Mouse (Mus musculus): ENCODE measurements at regions not wholly inside any gene's neighbourhood (a gene's known extent, or its start where the extent isn't known, plus 50 kb on each side); places are given as distances from the start of the nearest gene placed in this dataset.

GRCm38 (mm10) chr3:148472943-148473444 lies 517.4 kb downstream of the Adgrl2 start:
- Histone ChIP-seq H3K27ac (replicated peaks; ENCODE audit: low read depth, low read length) (no peak overlapping the region), H3K4me3 (ENCODE audit: insufficient read depth, low read depth, low read length) (no peak overlapping the region), H3K4me1 (ENCODE audit: control insufficient read depth, insufficient read depth, insufficient read length, low read length) (no peaks in the 10 kb centered on the region)

- no peak overlapping the region for H3K4me3 ChIP-seq (ENCODE audit: insufficient read depth, low read depth, low read length)
- H3K4me1 ChIP-seq (ENCODE audit: control insufficient read depth, insufficient read depth, insufficient read length, low read length), result no peaks in the 10 kb centered on the region
- no peak overlapping the region for H3K27ac ChIP-seq (replicated peaks; ENCODE audit: low read depth, low read length)
These were observed 524.9 kb downstream of the Adgrl2 start for GRCm38 (mm10) chr3:148465456-148465855.

GRCm38 (mm10) chr3:148462791-148463190 lies 527.6 kb downstream of the Adgrl2 start:
- Histone ChIP-seq H3K4me3 (ENCODE audit: insufficient read depth, low read depth, low read length) (no peak overlapping the region), H3K27ac (replicated peaks; ENCODE audit: low read depth, low read length) (no peak overlapping the region), H3K4me1 (ENCODE audit: control insufficient read depth, insufficient read depth, insufficient read length, low read length) (no peaks in the 10 kb centered on the region)

- H3K4me1 ChIP-seq (ENCODE audit: control insufficient read depth, insufficient read depth, insufficient read length, low read length), result no peaks in the 10 kb centered on the region
- H3K27ac ChIP-seq (replicated peaks; ENCODE audit: low read depth, low read length), result no peak overlapping the region
These were observed 541.5 kb downstream of the Adgrl2 start for GRCm38 (mm10) chr3:148448888-148449287.

GRCm38 (mm10) chr3:148448465-148448864 lies 541.9 kb downstream of the Adgrl2 start:
- Histone ChIP-seq H3K27ac (replicated peaks; ENCODE audit: low read depth, low read length) (no peak overlapping the region), H3K4me3 (ENCODE audit: insufficient read depth, low read depth, low read length) (no peak overlapping the region), H3K4me1 (ENCODE audit: control insufficient read depth, insufficient read depth, insufficient read length, low read length) (no peaks in the 10 kb centered on the region)

More at GRCm38 (mm10) chr3:148448888-148449287, 541.5 kb downstream of the Adgrl2 start:
- H3K4me3 ChIP-seq (ENCODE audit: insufficient read depth, low read depth, low read length), result no peak overlapping the region

GRCm38 (mm10) chr3:148446845-148447244 lies 543.5 kb downstream of the Adgrl2 start:
- no peak overlapping the region for H3K27ac ChIP-seq (replicated peaks; ENCODE audit: low read depth, low read length)
- no peaks in the 10 kb centered on the region for H3K4me1 ChIP-seq (ENCODE audit: control insufficient read depth, insufficient read depth, insufficient read length, low read length)

GRCm38 (mm10) chr3:148443012-148443411 lies 547.3 kb downstream of the Adgrl2 start:
- H3K4me3 ChIP-seq (ENCODE audit: insufficient read depth, low read depth, low read length), result no peak overlapping the region
- no peak overlapping the region for H3K27ac ChIP-seq (replicated peaks; ENCODE audit: low read depth, low read length)
- H3K4me1 ChIP-seq (ENCODE audit: control insufficient read depth, insufficient read depth, insufficient read length, low read length), result no peaks in the 10 kb centered on the region

More at GRCm38 (mm10) chr3:148446845-148447244, 543.5 kb downstream of the Adgrl2 start:
- H3K4me3 ChIP-seq (ENCODE audit: insufficient read depth, low read depth, low read length), result no peak overlapping the region

- H3K4me3 ChIP-seq (ENCODE audit: insufficient read depth, low read depth, low read length), result no peak overlapping the region
- no peak overlapping the region for H3K27ac ChIP-seq (replicated peaks; ENCODE audit: low read depth, low read length)
These were observed 556.3 kb downstream of the Adgrl2 start for GRCm38 (mm10) chr3:148434033-148434432.

GRCm38 (mm10) chr3:148429012-148429865 lies 561.1 kb downstream of the Adgrl2 start:
- Histone ChIP-seq H3K4me3 (ENCODE audit: insufficient read depth, low read depth, low read length) (no peak overlapping the region), H3K27ac (replicated peaks; ENCODE audit: low read depth, low read length) (no peak overlapping the region), H3K4me1 (ENCODE audit: control insufficient read depth, insufficient read depth, insufficient read length, low read length) (no peaks in the 10 kb centered on the region)

More at GRCm38 (mm10) chr3:148434033-148434432, 556.3 kb downstream of the Adgrl2 start:
- no peaks in the 10 kb centered on the region for H3K4me1 ChIP-seq (ENCODE audit: control insufficient read depth, insufficient read depth, insufficient read length, low read length)

GRCm38 (mm10) chr3:148424089-148424488 lies 566.3 kb downstream of the Adgrl2 start:
- H3K27ac ChIP-seq (replicated peaks; ENCODE audit: low read depth, low read length), result no peak overlapping the region
- H3K4me3 ChIP-seq (ENCODE audit: insufficient read depth, low read depth, low read length), result no peak overlapping the region
- H3K4me1 ChIP-seq (ENCODE audit: control insufficient read depth, insufficient read depth, insufficient read length, low read length), result no peaks in the 10 kb centered on the region

- Histone ChIP-seq H3K4me1 (ENCODE audit: control insufficient read depth, insufficient read depth, insufficient read length, low read length) (no peaks in the 10 kb centered on the region), H3K4me3 (ENCODE audit: insufficient read depth, low read depth, low read length) (no peak overlapping the region), H3K27ac (replicated peaks; ENCODE audit: low read depth, low read length) (no peak overlapping the region)
These were observed 567.0 kb downstream of the Adgrl2 start for GRCm38 (mm10) chr3:148423383-148423782.

GRCm38 (mm10) chr3:148422720-148423119 lies 567.6 kb downstream of the Adgrl2 start:
- H3K27ac ChIP-seq (replicated peaks; ENCODE audit: low read depth, low read length), result no peak overlapping the region
- H3K4me3 ChIP-seq (ENCODE audit: insufficient read depth, low read depth, low read length), result no peak overlapping the region
- H3K4me1 ChIP-seq (ENCODE audit: control insufficient read depth, insufficient read depth, insufficient read length, low read length), result no peaks in the 10 kb centered on the region

- H3K4me3 ChIP-seq (ENCODE audit: insufficient read depth, low read depth, low read length), result no peak overlapping the region
These were observed 568.1 kb downstream of the Adgrl2 start for GRCm38 (mm10) chr3:148422205-148422604.

GRCm38 (mm10) chr3:148420303-148420702 lies 570.1 kb downstream of the Adgrl2 start:
- Histone ChIP-seq H3K27ac (replicated peaks; ENCODE audit: low read depth, low read length) (no peak overlapping the region), H3K4me1 (ENCODE audit: control insufficient read depth, insufficient read depth, insufficient read length, low read length) (no peaks in the 10 kb centered on the region), H3K4me3 (ENCODE audit: insufficient read depth, low read depth, low read length) (no peak overlapping the region)

More at GRCm38 (mm10) chr3:148422205-148422604, 568.1 kb downstream of the Adgrl2 start:
- Histone ChIP-seq H3K4me1 (ENCODE audit: control insufficient read depth, insufficient read depth, insufficient read length, low read length) (no peaks in the 10 kb centered on the region), H3K27ac (replicated peaks; ENCODE audit: low read depth, low read length) (no peak overlapping the region)

GRCm38 (mm10) chr3:148419462-148420074 lies 570.8 kb downstream of the Adgrl2 start:
- no peaks in the 10 kb centered on the region for H3K4me1 ChIP-seq (ENCODE audit: control insufficient read depth, insufficient read depth, insufficient read length, low read length)
- no peak overlapping the region for H3K27ac ChIP-seq (replicated peaks; ENCODE audit: low read depth, low read length)
- H3K4me3 ChIP-seq (ENCODE audit: insufficient read depth, low read depth, low read length), result no peak overlapping the region
